Mouse (Mus musculus): ENCODE measurements at regions not wholly inside any gene's neighbourhood (a gene's known extent, or its start where the extent isn't known, plus 50 kb on each side); places are given as distances from the start of the nearest gene placed in this dataset.

GRCm38 (mm10) chr16:42727826-42728225 is 147.9 kb upstream of the Zbtb20 start:
- no peak for TF ChIP-seq POLR2A (IDR thresholded peaks at IDR 0.05; ENCODE audit: insufficient read depth, low read length)
- TF ChIP-seq EP300 (IDR thresholded peaks at IDR 0.05; ENCODE audit: insufficient read depth, low read depth, low read length): no peak
- TF ChIP-seq CTCF (IDR thresholded peaks at IDR 0.05; ENCODE audit: low read depth, low read length): no peak
